Mouse (Mus musculus): ENCODE data around the gene Wap. TPM values are rescaled to one million over a fixed set of nuclear protein-coding genes. Genes with fewer than 3 reads are reported as not detected.

Gene Wap
- polyA plus RNA-seq, 1 experiment, result not detected

GRCm38 (mm10) chr11:6593406-6593805, 45.0 kb downstream of the Wap start:
- no peak for TF ChIP-seq GATA1 (IDR thresholded peaks at IDR 0.05; ENCODE audit: low read length)

- no peak for TF ChIP-seq GATA1 (IDR thresholded peaks at IDR 0.05; ENCODE audit: low read length)
Observed at GRCm38 (mm10) chr11:6590933-6591675, 47.3 kb downstream of the Wap start.

- TF ChIP-seq GATA1 (IDR thresholded peaks at IDR 0.05; ENCODE audit: low read length), result no peak
Observed at GRCm38 (mm10) chr11:6589838-6590237, 48.6 kb downstream of the Wap start.

GRCm38 (mm10) chr11:6588295-6588694, 50.1 kb downstream of the Wap start:
- no peak for TF ChIP-seq GATA1 (IDR thresholded peaks at IDR 0.05; ENCODE audit: low read length)

- no peak for TF ChIP-seq GATA1 (IDR thresholded peaks at IDR 0.05; ENCODE audit: low read length)
Observed at GRCm38 (mm10) chr11:6587249-6587940, 51.0 kb downstream of the Wap start.

- no peak for TF ChIP-seq GATA1 (IDR thresholded peaks at IDR 0.05; ENCODE audit: low read length)
Observed at GRCm38 (mm10) chr11:6586660-6587059, 51.8 kb downstream of the Wap start.

- TF ChIP-seq GATA1 (IDR thresholded peaks at IDR 0.05; ENCODE audit: low read length), result no peak
Observed at GRCm38 (mm10) chr11:6585748-6586147, 52.7 kb downstream of the Wap start.

Other genes with a start within 250 kb of the Wap start
- 217 and 244 TPM in 2 replicates for gene Zmiz2, start 249.6 kb downstream of the Wap start, polyA plus RNA-seq (2012)
- gene Ppia, start 223.2 kb downstream of the Wap start, polyA plus RNA-seq (2012), result 82.5 and 137 TPM in 2 replicates
- gene H2afv, start 194.2 kb downstream of the Wap start, polyA plus RNA-seq (2012), result 37.2 and 73.5 TPM in 2 replicates
- gene Purb, start 162.7 kb downstream of the Wap start, polyA plus RNA-seq (2012), result 10.7 and 13.5 TPM in 2 replicates
- gene Myo1g, start 117.7 kb downstream of the Wap start, polyA plus RNA-seq (2012), result 27.9 and 34.5 TPM in 2 replicates
- 39.4 and 44.2 TPM in 2 replicates for gene Ccm2, start 91.8 kb downstream of the Wap start, polyA plus RNA-seq (2012)
- 0.26 and 0.27 TPM in 2 replicates for gene Nacad, start 32.6 kb downstream of the Wap start, polyA plus RNA-seq (2012)
- gene Tbrg4, start 12.6 kb downstream of the Wap start, polyA plus RNA-seq (2012), result 224 and 239 TPM in 2 replicates
- not detected in 2 replicates for gene Ramp3, start 19.9 kb upstream of the Wap start, polyA plus RNA-seq (2012)
- gene Gm11983, start 199.0 kb upstream of the Wap start, polyA plus RNA-seq (2012), result not detected in 2 replicates

Measured in G1E-ER4 (cell line).